Mouse (Mus musculus): ENCODE data around the gene Fzd7. TPM values are rescaled to one million over a fixed set of nuclear protein-coding genes. Genes with fewer than 3 reads are reported as not detected.

Gene Fzd7
- total and polyA plus RNA-seq, 3 experiments = 4.0 to 10.1 (median 4.8) TPM

DNA sequence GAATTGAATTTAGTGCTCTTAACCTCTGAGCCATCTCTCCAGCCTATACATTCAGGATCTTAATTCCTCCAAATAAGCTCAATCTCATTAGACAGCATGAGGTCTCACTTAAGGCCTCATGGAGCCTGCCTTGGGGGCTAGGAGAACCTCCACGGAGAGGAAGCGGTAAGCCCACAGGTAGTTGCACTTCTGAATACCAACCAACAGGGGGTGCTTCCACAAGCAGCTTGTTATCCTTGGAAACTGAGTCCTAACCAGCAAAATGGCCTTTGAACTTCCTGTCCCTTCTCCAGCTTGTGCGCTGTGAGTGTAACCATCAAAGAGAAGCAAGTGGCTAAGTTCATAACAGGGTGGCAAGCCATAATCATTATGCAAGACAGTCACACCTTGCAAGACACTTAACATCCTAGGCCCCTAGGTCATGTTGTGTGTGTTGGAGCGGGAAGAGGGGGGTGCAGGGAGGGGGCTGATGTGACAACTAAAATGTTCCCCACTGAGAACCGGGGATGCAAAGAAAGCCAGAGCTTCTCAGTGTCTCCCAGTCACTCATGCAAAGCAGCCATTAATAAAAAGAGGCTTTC is 41.2 kb downstream of the Fzd7 start:
- Histone ChIP-seq H3K27ac (ENCODE audit: insufficient read depth, low read depth) (no peak overlapping the region), H3K4me3 (replicated peaks in 1 of 3; ENCODE audit: low read depth in 2 of 3, low read length in 2 of 3, poor library complexity in 1 of 3) (no peak overlapping the region)

DNA sequence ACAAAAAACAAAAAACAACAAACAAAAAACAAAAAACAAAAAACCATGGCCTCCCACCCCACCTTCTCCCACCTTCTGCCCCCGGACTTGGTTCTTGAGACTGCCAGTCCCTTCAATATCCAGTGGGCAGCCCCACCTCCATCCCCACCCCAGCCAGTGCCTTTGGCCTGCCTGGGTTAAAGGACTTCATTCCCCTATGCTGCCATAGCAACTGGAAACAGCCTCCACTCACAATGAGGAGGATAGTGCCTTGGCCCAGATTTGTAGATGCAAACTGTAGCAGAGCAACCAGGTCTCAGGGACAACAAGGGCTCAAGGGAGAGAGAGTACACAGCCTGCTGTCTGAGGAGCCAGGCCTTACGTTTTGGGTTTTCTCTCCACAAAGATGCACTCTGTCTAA is 41.8 kb downstream of the Fzd7 start:
- H3K27ac ChIP-seq (ENCODE audit: insufficient read depth, low read depth) = no peak overlapping the region
- H3K9ac ChIP-seq (ENCODE audit: insufficient read depth, low read depth) = no peak overlapping the region
- in situ Hi-C loops (cut with MboI; ENCODE audit: low pct_ligation_motif_present, low pct_unique_long_range_greater_than_20kb, low sequenced_read_pairs) (no loop called here), dilution Hi-C loops (cut with MboI; ENCODE audit: extremely low pct_ligation_motif_present, extremely low pct_unique_long_range_greater_than_20kb, low sequenced_read_pairs) (no loop called here)
- H3K36me3 ChIP-seq (replicated peaks in 1 of 2; ENCODE audit: control insufficient read depth in 1 of 2, insufficient read depth in 1 of 2, low read length in 1 of 2) = no peaks in the 10 kb centered on the region
- no peak overlapping the region for H3K4me3 ChIP-seq (replicated peaks in 1 of 3; ENCODE audit: low read depth in 2 of 3, low read length in 2 of 3, poor library complexity in 1 of 3)
- H3K4me1 ChIP-seq (ENCODE audit: control insufficient read depth in 1 of 2, insufficient read depth in 2 of 2) = no peaks in the 10 kb centered on the region
- no peak overlapping the region for H3K4me2 ChIP-seq (ENCODE audit: insufficient read depth, low read depth, poor library complexity, severe bottlenecking)
- H3K27me3 ChIP-seq (replicated peaks) = no peaks in the 10 kb centered on the region
- TF ChIP-seq MYC (IDR thresholded peaks at IDR 0.05; ENCODE audit: low read depth, low read length) (no peak), NRF1 (IDR thresholded peaks at IDR 0.05; ENCODE audit: low read depth, low read length) (no peak), MXI1 (IDR thresholded peaks at IDR 0.05; ENCODE audit: low read depth, low read length) (no peak), JUND (conservative IDR thresholded peaks at IDR 0.05; ENCODE audit: low read depth, low read length) (no peak), ETS1 (conservative IDR thresholded peaks at IDR 0.05; ENCODE audit: low read depth, low read length) (no peak), RCOR1 (conservative IDR thresholded peaks at IDR 0.05; ENCODE audit: low read depth, low read length) (no peak), ZKSCAN1 (IDR thresholded peaks at IDR 0.05; ENCODE audit: borderline replicate concordance, low read depth, low read length) (no peak), RAD21 (IDR thresholded peaks at IDR 0.05; ENCODE audit: low read depth, low read length) (no peak), USF1 (IDR thresholded peaks at IDR 0.05; ENCODE audit: low read depth, low read length) (no peak), JUN (IDR thresholded peaks at IDR 0.05; ENCODE audit: insufficient read depth, low read depth, low read length) (no peak)
- H3K79me2 ChIP-seq (replicated peaks; ENCODE audit: control insufficient read depth, extremely low read depth, insufficient read depth, poor library complexity, severe bottlenecking) = no peaks in the 10 kb centered on the region
- DNase-seq (ENCODE audit: extremely low read depth) = no peak
- H3K9me3 ChIP-seq (replicated peaks; ENCODE audit: low read length) = no peaks in the 10 kb centered on the region

More for the DNA sequence above, 41.2 kb downstream of the Fzd7 start:
- in situ Hi-C loops (cut with MboI; ENCODE audit: low pct_ligation_motif_present, low pct_unique_long_range_greater_than_20kb, low sequenced_read_pairs) = no loop called here
- DNase-seq (ENCODE audit: extremely low read depth) = peak; percentile 8
- no peak; the same call in none of the 2 replicates for TF ChIP-seq RAD21 (IDR thresholded peaks at IDR 0.05; ENCODE audit: low read depth, low read length)
- no peak for TF ChIP-seq HCFC1 (IDR thresholded peaks at IDR 0.05; ENCODE audit: low read depth, low read length)
- TF ChIP-seq SMC3 (IDR thresholded peaks at IDR 0.05; ENCODE audit: low read depth, low read length) = peak; percentile 33; the same call in 1 of the 2 replicates
- no peak for TF ChIP-seq ZC3H11A (IDR thresholded peaks at IDR 0.05; ENCODE audit: low read depth, low read length)
- no peak for TF ChIP-seq ZNF384 (IDR thresholded peaks at IDR 0.05; ENCODE audit: low read depth, low read length)
- TF ChIP-seq CTCF (conservative IDR thresholded peaks at IDR 0.05 in 1 of 2, IDR thresholded peaks at IDR 0.05 in 1 of 2; ENCODE audit: low read depth in 2 of 2, low read length in 2 of 2) = peak in 1 of 2 experiments; percentile 48; a peak in 2 of 4 replicates
- TF ChIP-seq JUND (conservative IDR thresholded peaks at IDR 0.05; ENCODE audit: low read depth, low read length) = no peak
- dilution Hi-C loops (cut with MboI; ENCODE audit: extremely low pct_ligation_motif_present, extremely low pct_unique_long_range_greater_than_20kb, low sequenced_read_pairs) = no loop called here
- no peaks in the 10 kb centered on the region for H3K4me1 ChIP-seq (ENCODE audit: control insufficient read depth in 1 of 2, insufficient read depth in 2 of 2)
- no peaks in the 10 kb centered on the region for H3K9me3 ChIP-seq (replicated peaks; ENCODE audit: low read length)
- no peaks in the 10 kb centered on the region for H3K36me3 ChIP-seq (replicated peaks in 1 of 2; ENCODE audit: control insufficient read depth in 1 of 2, insufficient read depth in 1 of 2, low read length in 1 of 2)
- no peak overlapping the region for H3K9ac ChIP-seq (ENCODE audit: insufficient read depth, low read depth)
- no peaks in the 10 kb centered on the region for H3K79me2 ChIP-seq (replicated peaks; ENCODE audit: control insufficient read depth, extremely low read depth, insufficient read depth, poor library complexity, severe bottlenecking)
- H3K27me3 ChIP-seq (replicated peaks) = no peaks in the 10 kb centered on the region
- H3K4me2 ChIP-seq (ENCODE audit: insufficient read depth, low read depth, poor library complexity, severe bottlenecking) = no peak overlapping the region
